Mouse (Mus musculus) intestine, postnatal 0 days (tissue): ENCODE results near the gene Gpc6. TPM values are rescaled to one million over a fixed set of nuclear protein-coding genes. Genes with fewer than 3 reads are reported as not detected.

Source experiments
- ATAC-seq: fragments of 200-750 bp; cut with Nextera tagmentation; 2 replicates; pipeline ENCODE4 v1.8.0; 2017; ENCODE audit warnings: mild to moderate bottlenecking, moderate TSS enrichment, moderate library complexity
- H3K27ac ChIP-seq: fragments of 300-500 bp; sonication (generic); 2 replicates; pipeline ENCODE4 v1.5.1; 2014; ENCODE audit warnings: mild to moderate bottlenecking, low read depth, low read length, moderate library complexity
- H3K27me3 ChIP-seq: fragments of 300-500 bp; sonication (generic); replicated peaks from 2 replicates; pipeline ENCODE4 v1.6.1; 2014; ENCODE audit warnings: low read length, mixed read lengths; ENCODE audit not compliant: control insufficient read depth, insufficient read depth
- H3K36me3 ChIP-seq: fragments of 300-500 bp; sonication (generic); 2 replicates; pipeline ENCODE4 v1.6.1; 2014; ENCODE audit warnings: mild to moderate bottlenecking, moderate library complexity; ENCODE audit not compliant: control insufficient read depth, insufficient read depth
- H3K4me1 ChIP-seq: fragments of 300-500 bp; sonication (generic); replicated peaks from 2 replicates; pipeline ENCODE4 v1.6.1; 2014; ENCODE audit warnings: antibody characterized with exemption, low read length, mixed read lengths; ENCODE audit not compliant: control insufficient read depth, insufficient read depth
- H3K4me2 ChIP-seq: fragments of 300-500 bp; sonication (generic); replicated peaks from 2 replicates; pipeline ENCODE4 v1.6.1; 2014; ENCODE audit warnings: low read depth, mild to moderate bottlenecking, moderate library complexity
- H3K4me3 ChIP-seq: fragments of 300-500 bp; sonication (generic); 2 replicates; pipeline ENCODE4 v1.5.1; 2014; ENCODE audit warnings: low read depth, low read length
- H3K9ac ChIP-seq: fragments of 300-500 bp; sonication (generic); 2 replicates; pipeline ENCODE4 v1.6.1; 2014; ENCODE audit warnings: mild to moderate bottlenecking, low read depth, low read length
- H3K9me3 ChIP-seq: fragments of 300-500 bp; sonication (generic); 2 replicates; pipeline ENCODE4 v1.6.1; 2016; ENCODE audit warnings: mixed run types; ENCODE audit not compliant: control insufficient read depth
- CTCF ChIP-seq: sonication (generic); IDR thresholded peaks from 2 replicates; pipeline ENCODE4 v1.5.1; 2016; ENCODE audit warnings: low read depth, mild to moderate bottlenecking, control low read depth, antibody characterized with exemption, moderate library complexity
- WGBS: fragments of 180-500 bp; shearing (Covaris S2); extraction: QIAGEN DNeasy Blood & Tissue Kit; methylation state at CpG from one replicate; pipeline ENCODE4 v1.1.7; 2014; 5-methylcytosine and 5-hydroxymethylcytosine counted together
- polyA plus RNA-seq: library from polyadenylated mRNA; unstranded; fragments of >200 nt; fragmentation: Nextera tagmentation; extraction: Ambion mirVana; gene quantifications from 2 replicates; pipeline ENCODE4 v1.2.1, GENCODE M21; 2015

Gene Gpc6
- polyA plus RNA-seq, 1 experiment from 2014 or later, result 6.6 TPM

DNA sequence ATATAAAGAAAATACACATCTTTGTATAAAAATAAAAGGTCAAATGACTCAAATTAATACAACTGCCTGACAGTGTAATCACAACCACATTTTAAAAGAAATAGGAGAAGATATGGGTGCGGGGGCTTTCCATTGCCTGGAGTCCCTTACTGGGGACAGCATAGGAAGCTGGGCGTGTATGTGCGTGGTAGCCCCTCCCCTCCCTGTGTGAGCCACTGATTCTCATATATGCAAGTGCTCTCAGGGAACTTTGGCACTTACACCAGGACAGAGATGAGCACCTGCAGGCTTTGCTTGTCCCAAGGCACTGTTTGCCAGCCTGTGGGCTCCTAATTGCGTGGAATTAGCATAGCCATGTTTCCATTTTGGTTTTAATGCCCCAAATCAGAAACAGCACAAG, 644.2 kb downstream of the Gpc6 start:
- no peaks in the 10 kb centered on the region for H3K9me3 ChIP-seq
- H3K27ac ChIP-seq, result no peak overlapping the region
- ATAC-seq, result no peak
- no peak for TF ChIP-seq CTCF
- H3K4me2 ChIP-seq, result no peak overlapping the region
- H3K36me3 ChIP-seq, result no peaks in the 10 kb centered on the region
- WGBS, result 83% methylated on average over 4 of the region's 4 CpGs
- no peak overlapping the region for H3K9ac ChIP-seq
- no peaks in the 10 kb centered on the region for H3K4me1 ChIP-seq
- H3K27me3 ChIP-seq, result no peaks in the 10 kb centered on the region
- no peak overlapping the region for H3K4me3 ChIP-seq

- no peak for TF ChIP-seq CTCF
- H3K36me3 ChIP-seq, result no peaks in the 10 kb centered on the region
- 61% methylated on average over 8 of the region's 8 CpGs for WGBS
- no peaks in the 10 kb centered on the region for H3K9me3 ChIP-seq
- no peaks in the 10 kb centered on the region for H3K27me3 ChIP-seq
- no peak overlapping the region for H3K4me2 ChIP-seq
- H3K4me3 ChIP-seq, result no peak overlapping the region
- H3K27ac ChIP-seq, result no peak overlapping the region
- H3K9ac ChIP-seq, result no peak overlapping the region
- ATAC-seq, result no peak
- H3K4me1 ChIP-seq, result no peaks in the 10 kb centered on the region
Observed at GRCm38 (mm10) chr14:117572213-117572612, 647.1 kb downstream of the Gpc6 start.

DNA sequence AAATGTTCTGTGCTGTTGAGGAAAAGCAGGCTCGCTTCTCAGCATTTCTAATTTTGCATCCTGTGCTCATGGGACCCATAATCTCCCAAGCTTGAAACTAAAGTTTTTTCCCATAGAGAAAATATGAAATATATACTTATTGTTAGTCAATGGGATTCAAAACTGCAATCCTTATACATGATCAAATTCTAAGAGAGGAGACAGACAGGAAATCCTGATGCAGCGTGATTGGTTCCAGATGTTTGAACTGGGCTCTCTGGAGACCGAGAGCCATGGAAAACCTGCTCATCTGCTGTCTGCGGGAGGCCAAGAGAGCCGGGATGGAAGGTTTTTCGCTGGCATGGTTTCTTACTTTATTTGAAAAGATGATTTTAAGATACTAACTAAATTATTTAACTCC, 649.1 kb downstream of the Gpc6 start:
- Histone ChIP-seq H3K27me3 (no peaks in the 10 kb centered on the region), H3K27ac (no peak overlapping the region), H3K36me3 (no peaks in the 10 kb centered on the region), H3K9me3 (no peaks in the 10 kb centered on the region), H3K9ac (no peak overlapping the region), H3K4me1 (no peaks in the 10 kb centered on the region), H3K4me3 (no peak overlapping the region), H3K4me2 (no peak overlapping the region)
- TF ChIP-seq CTCF, result no peak
- WGBS, result 88% methylated on average over 6 of the region's 6 CpGs
- no peak for ATAC-seq

DNA sequence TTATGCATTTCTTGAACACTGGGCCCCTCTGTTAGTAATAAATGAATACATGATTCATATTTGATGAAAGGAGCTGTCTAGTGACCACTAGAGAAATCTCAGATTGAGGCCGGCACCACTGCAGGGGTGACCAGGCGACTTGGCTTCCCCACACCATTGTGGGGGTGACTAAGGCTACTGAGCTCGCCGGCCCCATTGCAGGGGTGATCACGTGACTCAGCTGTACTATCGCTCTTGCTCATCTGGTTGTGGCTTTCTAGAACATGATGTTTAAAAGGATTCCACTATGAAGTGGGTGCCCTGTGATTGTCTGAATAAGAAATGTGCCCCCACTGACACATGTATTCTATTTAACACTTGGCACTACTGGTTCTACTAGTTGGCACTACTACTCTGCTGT, 656.6 kb downstream of the Gpc6 start:
- Histone ChIP-seq H3K9me3 (no peaks in the 10 kb centered on the region), H3K36me3 (no peaks in the 10 kb centered on the region), H3K9ac (no peak overlapping the region), H3K4me3 (no peak overlapping the region), H3K27me3 (no peaks in the 10 kb centered on the region), H3K4me1 (no peaks in the 10 kb centered on the region), H3K4me2 (no peak overlapping the region), H3K27ac (no peak overlapping the region)
- ATAC-seq, result no peak
- WGBS, result 96% methylated on average over 6 of the region's 6 CpGs
- no peak for TF ChIP-seq CTCF

DNA sequence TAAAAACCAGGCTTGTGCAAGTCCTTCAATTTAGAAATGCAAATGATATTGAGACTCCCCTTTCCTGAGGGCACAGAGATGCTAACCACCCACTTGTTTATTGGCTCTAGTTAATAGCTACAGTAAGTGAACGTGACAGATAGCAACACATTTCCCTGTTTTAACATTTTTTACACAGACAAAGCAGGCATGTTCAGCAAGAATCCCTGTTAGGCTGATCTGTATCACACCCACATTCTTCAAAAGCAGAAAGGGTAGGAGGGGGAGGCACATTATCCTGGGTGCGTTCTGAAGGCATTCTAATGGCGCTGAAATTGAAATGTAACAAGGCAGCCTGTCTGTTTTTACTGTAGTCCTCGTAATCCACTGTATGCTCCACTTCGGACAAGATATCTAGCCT, 674.6 kb downstream of the Gpc6 start:
- Histone ChIP-seq H3K36me3 (no peaks in the 10 kb centered on the region), H3K4me3 (no peak overlapping the region), H3K4me2 (no peak overlapping the region), H3K9ac (no peak overlapping the region), H3K27ac (no peak overlapping the region), H3K27me3 (no peaks in the 10 kb centered on the region), H3K9me3 (no peaks in the 10 kb centered on the region), H3K4me1 (no peaks in the 10 kb centered on the region)
- WGBS, result 72% methylated on average over 5 of the region's 5 CpGs
- no peak for ATAC-seq
- no peak for TF ChIP-seq CTCF

DNA sequence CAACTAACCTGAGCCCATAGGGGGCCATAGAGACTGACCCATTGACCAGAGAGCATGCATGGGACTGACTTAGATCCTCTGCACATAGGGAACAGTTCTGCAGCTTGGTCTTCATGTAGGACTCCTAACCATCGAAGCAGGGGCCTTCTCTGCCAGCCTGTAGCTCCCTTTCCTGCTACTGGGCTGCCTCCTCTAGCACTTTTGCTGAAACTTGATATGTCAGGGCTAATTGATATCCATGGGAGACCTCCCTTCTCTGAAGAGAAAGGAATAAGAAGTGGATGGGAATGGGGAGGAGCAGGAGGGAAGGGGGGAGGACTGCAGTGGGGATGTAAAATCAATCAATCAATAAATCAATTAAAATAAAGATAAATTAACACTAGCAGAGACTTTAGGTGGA, 678.7 kb downstream of the Gpc6 start:
- H3K9ac ChIP-seq, result no peak overlapping the region
- no peak for ATAC-seq
- H3K4me1 ChIP-seq, result no peaks in the 10 kb centered on the region
- TF ChIP-seq CTCF, result no peak
- H3K27ac ChIP-seq, result no peak overlapping the region
- no peak overlapping the region for H3K4me3 ChIP-seq
- H3K36me3 ChIP-seq, result no peaks in the 10 kb centered on the region
- no peaks in the 10 kb centered on the region for H3K9me3 ChIP-seq
- no peaks in the 10 kb centered on the region for H3K27me3 ChIP-seq
- H3K4me2 ChIP-seq, result no peak overlapping the region
- WGBS, result 64% methylated on average over 1 of the region's 1 CpGs

- Histone ChIP-seq H3K27me3 (no peaks in the 10 kb centered on the region), H3K27ac (no peak overlapping the region), H3K9ac (no peak overlapping the region), H3K4me1 (no peaks in the 10 kb centered on the region), H3K4me3 (no peak overlapping the region), H3K9me3 (no peaks in the 10 kb centered on the region), H3K36me3 (no peaks in the 10 kb centered on the region), H3K4me2 (no peak overlapping the region)
- no peak for ATAC-seq
- no peak for TF ChIP-seq CTCF
- WGBS, result 72% methylated on average over 2 of the region's 2 CpGs
Observed at GRCm38 (mm10) chr14:117605750-117606149, 680.6 kb downstream of the Gpc6 start.
